Mouse (Mus musculus): ENCODE measurements around the gene Calm5. TPM values are rescaled to one million over a fixed set of nuclear protein-coding genes. Genes with fewer than 3 reads are reported as not detected.
"Not testable (repeated sequence)": the region's sequence is repeated elsewhere in the genome, so short reads cannot be mapped to it uniquely, and the experiment has no call there.

Gene Calm5
- polyA plus RNA-seq, 2 experiments, result 0.47 TPM; not detected in 1

DNA sequence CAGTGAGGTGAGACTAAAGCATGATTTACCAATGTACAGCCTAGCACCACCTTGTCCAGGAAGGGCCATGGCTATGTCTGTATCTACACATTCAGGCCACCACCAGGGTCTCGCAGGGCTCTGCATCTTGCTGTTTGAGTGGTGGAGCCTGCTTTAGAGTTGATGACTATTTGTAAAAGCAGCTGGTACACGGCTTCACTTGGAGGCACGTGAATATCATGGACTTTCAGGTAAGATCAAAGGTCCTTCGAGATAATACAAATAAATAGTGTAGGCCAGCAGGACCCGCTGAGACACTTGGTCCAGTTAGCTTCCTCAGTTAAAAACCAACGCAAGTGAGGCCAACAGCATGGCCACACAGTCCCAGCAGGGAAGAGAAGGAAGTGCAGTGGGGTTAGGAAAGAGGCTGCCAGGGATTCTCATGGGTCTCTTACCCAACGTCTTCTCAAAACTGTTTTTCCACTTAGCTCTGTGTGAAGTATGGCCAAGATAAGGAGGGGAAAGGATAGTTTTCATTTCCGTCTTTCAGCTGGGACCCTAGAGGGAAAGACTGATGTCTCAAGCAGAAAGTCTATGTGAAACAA, 41.5 kb downstream of the Calm5 start:
- Histone ChIP-seq H3K27ac (replicated peaks; ENCODE audit: low read depth, low read length) (no peak overlapping the region), H3K4me1 (ENCODE audit: control insufficient read depth, insufficient read depth, low read length) (peaks cover 5% of the 10 kb centered on the region; the same call in 1 of the 2 replicates), H3K4me3 (replicated peaks; ENCODE audit: low read length) (no peak overlapping the region), H3K9ac (ENCODE audit: low read depth, low read length, severe bottlenecking) (no peak overlapping the region), H3K4me2 (replicated peaks; ENCODE audit: low read depth, low read length, severe bottlenecking) (no peak overlapping the region), H3K9me3 (ENCODE audit: control insufficient read depth, low read length) (no peaks in the 10 kb centered on the region), H3K36me3 (ENCODE audit: control insufficient read depth, insufficient read depth, low read length) (peaks cover 2% of the 10 kb centered on the region; the same call in 1 of the 2 replicates), H3K27me3 (ENCODE audit: control insufficient read depth, insufficient read depth, low read length) (no peaks in the 10 kb centered on the region)
- no peak for ATAC-seq (ENCODE audit: low FRiP score, low read depth)
- no peak for DNase-seq (ENCODE audit: low spot score)
- TF ChIP-seq POLR2A (IDR thresholded peaks at IDR 0.05; ENCODE audit: borderline replicate concordance, extremely low read depth, insufficient read depth, insufficient read length), result no peak
- 82% methylated on average over 8 of the region's 8 CpGs for WGBS

DNA sequence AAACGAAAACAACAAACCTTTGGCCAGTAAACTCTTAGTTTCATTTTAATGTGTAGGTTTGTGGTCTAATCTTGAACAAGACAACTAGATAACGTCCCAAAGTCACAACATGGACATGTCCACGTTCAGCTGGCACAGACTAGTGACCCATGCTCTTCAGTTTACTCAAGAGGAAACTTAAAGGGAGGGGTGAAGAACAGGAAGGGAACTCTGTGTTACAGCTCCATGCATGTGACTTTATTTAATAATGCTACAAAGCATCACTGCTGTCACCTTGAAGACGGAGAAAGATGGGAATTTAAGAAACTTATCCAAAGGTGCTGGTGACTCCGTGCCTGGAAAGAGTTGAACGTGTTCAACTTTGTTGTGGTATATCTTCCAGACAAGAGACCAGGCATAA, 42.1 kb downstream of the Calm5 start:
- 92% methylated on average over 6 of the region's 6 CpGs for WGBS
- Histone ChIP-seq H3K4me2 (replicated peaks; ENCODE audit: low read depth, low read length, severe bottlenecking) (no peak overlapping the region), H3K27ac (replicated peaks; ENCODE audit: low read depth, low read length) (no peak overlapping the region), H3K9ac (ENCODE audit: low read depth, low read length, severe bottlenecking) (no peak overlapping the region), H3K27me3 (ENCODE audit: control insufficient read depth, insufficient read depth, low read length) (no peaks in the 10 kb centered on the region), H3K36me3 (ENCODE audit: control insufficient read depth, insufficient read depth, low read length) (peaks cover 2% of the 10 kb centered on the region; the same call in 1 of the 2 replicates), H3K4me3 (replicated peaks; ENCODE audit: low read length) (no peak overlapping the region), H3K4me1 (ENCODE audit: control insufficient read depth, insufficient read depth, low read length) (peaks cover 3% of the 10 kb centered on the region; the same call in 1 of the 2 replicates), H3K9me3 (ENCODE audit: control insufficient read depth, low read length) (no peaks in the 10 kb centered on the region)
- no peak for TF ChIP-seq POLR2A (IDR thresholded peaks at IDR 0.05; ENCODE audit: borderline replicate concordance, extremely low read depth, insufficient read depth, insufficient read length)
- DNase-seq (ENCODE audit: low spot score) (no peak), ATAC-seq (ENCODE audit: low FRiP score, low read depth) (no peak)

DNA sequence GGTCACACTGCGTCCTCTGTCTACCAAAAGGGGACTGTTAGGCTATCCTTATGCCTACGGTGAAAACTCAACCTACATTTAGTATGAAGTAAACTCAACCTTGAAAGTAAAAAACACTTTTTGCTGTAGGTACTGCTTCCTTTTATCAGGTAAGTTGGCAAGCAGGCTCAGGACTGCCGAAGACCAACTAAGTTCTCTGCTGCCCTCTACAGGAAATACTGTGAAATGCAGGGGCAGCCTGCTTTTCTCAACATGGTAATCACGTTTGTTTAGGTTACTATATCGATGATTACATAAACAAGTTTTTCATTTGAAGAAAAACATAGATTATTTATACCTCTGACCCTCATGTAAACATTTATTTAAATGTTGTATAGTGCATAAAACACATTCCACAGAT, 42.9 kb downstream of the Calm5 start:
- ATAC-seq (ENCODE audit: low FRiP score, low read depth), result no peak
- peaks cover 2% of the 10 kb centered on the region; the same call in 1 of the 2 replicates for H3K36me3 ChIP-seq (ENCODE audit: control insufficient read depth, insufficient read depth, low read length)

DNA sequence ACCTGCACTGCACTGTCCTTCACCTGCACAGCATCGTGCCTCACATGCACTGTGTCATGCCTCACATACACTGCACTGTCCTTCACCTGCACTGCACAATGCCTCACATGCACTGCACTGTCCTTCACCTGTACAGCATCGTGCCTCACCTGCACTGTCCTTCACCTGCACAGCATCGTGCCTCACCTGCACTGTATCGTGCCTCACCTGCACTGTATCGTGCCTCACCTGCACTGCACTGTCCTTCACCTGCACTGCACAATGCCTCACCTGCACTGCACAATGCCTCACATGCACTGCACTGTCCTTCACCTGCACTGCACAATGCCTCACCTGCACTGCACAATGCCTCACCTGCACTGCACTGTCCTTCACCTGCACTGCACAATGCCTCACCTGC, 44.2 kb downstream of the Calm5 start:
- not testable (repeated sequence) for DNase-seq (ENCODE audit: low spot score); H3K27me3 ChIP-seq (ENCODE audit: control insufficient read depth, insufficient read depth, low read length); H3K9ac ChIP-seq (ENCODE audit: low read depth, low read length, severe bottlenecking); H3K4me3 ChIP-seq (replicated peaks; ENCODE audit: low read length); ATAC-seq (ENCODE audit: low FRiP score, low read depth); H3K4me1 ChIP-seq (ENCODE audit: control insufficient read depth, insufficient read depth, low read length); H3K27ac ChIP-seq (replicated peaks; ENCODE audit: low read depth, low read length); H3K36me3 ChIP-seq (ENCODE audit: control insufficient read depth, insufficient read depth, low read length); H3K4me2 ChIP-seq (replicated peaks; ENCODE audit: low read depth, low read length, severe bottlenecking); H3K9me3 ChIP-seq (ENCODE audit: control insufficient read depth, low read length)
- WGBS, result 95% methylated on average over 5 of the region's 5 CpGs

More for the DNA sequence above, 42.9 kb downstream of the Calm5 start:
- Histone ChIP-seq H3K4me3 (replicated peaks; ENCODE audit: low read length) (no peak overlapping the region), H3K4me2 (replicated peaks; ENCODE audit: low read depth, low read length, severe bottlenecking) (no peak overlapping the region), H3K9me3 (ENCODE audit: control insufficient read depth, low read length) (no peaks in the 10 kb centered on the region), H3K9ac (ENCODE audit: low read depth, low read length, severe bottlenecking) (no peak overlapping the region), H3K4me1 (ENCODE audit: control insufficient read depth, insufficient read depth, low read length) (peaks cover 3% of the 10 kb centered on the region; the same call in 1 of the 2 replicates), H3K27ac (replicated peaks; ENCODE audit: low read depth, low read length) (no peak overlapping the region), H3K27me3 (ENCODE audit: control insufficient read depth, insufficient read depth, low read length) (no peaks in the 10 kb centered on the region)
- whole genome bisulfite sequencing, result 33% methylated on average over 5 of the region's 5 CpGs
- DNase-seq (ENCODE audit: low spot score), result peak; percentile 86
- TF ChIP-seq POLR2A (IDR thresholded peaks at IDR 0.05; ENCODE audit: borderline replicate concordance, extremely low read depth, insufficient read depth, insufficient read length), result no peak

DNA sequence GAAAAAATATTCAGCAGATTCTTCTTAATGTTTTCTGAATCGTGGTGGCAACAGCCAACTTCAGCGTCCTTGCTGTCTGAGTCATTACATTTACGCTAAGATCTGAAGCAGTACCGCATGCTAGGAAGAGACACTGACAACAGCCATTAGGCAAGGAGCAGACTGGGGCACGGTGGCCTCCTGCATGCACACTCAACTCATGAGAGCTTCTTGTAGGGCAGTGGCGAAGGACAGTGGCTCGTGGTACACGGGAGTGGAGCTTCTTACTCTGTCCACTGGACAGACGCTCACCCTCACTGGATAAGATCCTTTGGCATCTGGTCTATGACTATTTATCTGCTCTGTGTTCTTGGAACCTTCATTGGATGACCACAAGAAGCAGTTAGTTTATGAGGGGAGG, 45.3 kb downstream of the Calm5 start:
- Histone ChIP-seq H3K9me3 (ENCODE audit: control insufficient read depth, low read length) (no peaks in the 10 kb centered on the region), H3K27me3 (ENCODE audit: control insufficient read depth, insufficient read depth, low read length) (no peaks in the 10 kb centered on the region), H3K4me3 (replicated peaks; ENCODE audit: low read length) (no peak overlapping the region), H3K4me1 (ENCODE audit: control insufficient read depth, insufficient read depth, low read length) (peaks cover 2% of the 10 kb centered on the region; the same call in 1 of the 2 replicates), H3K27ac (replicated peaks; ENCODE audit: low read depth, low read length) (no peak overlapping the region), H3K4me2 (replicated peaks; ENCODE audit: low read depth, low read length, severe bottlenecking) (no peak overlapping the region), H3K36me3 (ENCODE audit: control insufficient read depth, insufficient read depth, low read length) (peaks cover 2% of the 10 kb centered on the region; the same call in 1 of the 2 replicates), H3K9ac (ENCODE audit: low read depth, low read length, severe bottlenecking) (no peak overlapping the region)
- 92% methylated on average over 9 of the region's 9 CpGs for WGBS
- DNase-seq (ENCODE audit: low spot score), result no peak
- TF ChIP-seq POLR2A (IDR thresholded peaks at IDR 0.05; ENCODE audit: borderline replicate concordance, extremely low read depth, insufficient read depth, insufficient read length), result no peak
- no peak for ATAC-seq (ENCODE audit: low FRiP score, low read depth)

Other genes starting within 250 kb of the Calm5 start
- gene Fam208b, start 243.1 kb upstream of the Calm5 start, polyA plus RNA-seq (2012; rRNA removed), result 24.6 and 29.9 TPM in 2 replicates
- 19.6 and 19.7 TPM in 2 replicates for gene Fam208b, start 243.1 kb upstream of the Calm5 start, polyA plus RNA-seq (2014; fragmentation: Nextera tagmentation; extraction: Ambion mirVana)
- gene Asb13, start 220.1 kb upstream of the Calm5 start, polyA plus RNA-seq (2012; rRNA removed), result 12.8 and 13.6 TPM in 2 replicates
- gene Asb13, start 220.1 kb upstream of the Calm5 start, polyA plus RNA-seq (2014; fragmentation: Nextera tagmentation; extraction: Ambion mirVana), result 6.8 and 8.4 TPM in 2 replicates
- gene Calml3, start 49.9 kb upstream of the Calm5 start, polyA plus RNA-seq (2012; rRNA removed), result 9.1 and 12.7 TPM in 2 replicates
- 5.4 and 7.4 TPM in 2 replicates for gene Calml3, start 49.9 kb upstream of the Calm5 start, polyA plus RNA-seq (2014; fragmentation: Nextera tagmentation; extraction: Ambion mirVana)
- 3.6 and 8.6 TPM in 2 replicates for gene Calm4, start 16.4 kb upstream of the Calm5 start, polyA plus RNA-seq (2012; rRNA removed)
- gene Calm4, start 16.4 kb upstream of the Calm5 start, polyA plus RNA-seq (2014; fragmentation: Nextera tagmentation; extraction: Ambion mirVana), result 21.5 and 51.5 TPM in 2 replicates
- 70.0 and 71.8 TPM in 2 replicates for gene Net1, start 64.0 kb downstream of the Calm5 start, polyA plus RNA-seq (2012; rRNA removed)
- 115 TPM in 2 replicates for gene Net1, start 64.0 kb downstream of the Calm5 start, polyA plus RNA-seq (2014; fragmentation: Nextera tagmentation; extraction: Ambion mirVana)
- gene Tubal3, start 64.1 kb downstream of the Calm5 start, polyA plus RNA-seq (2012; rRNA removed), result 0.03 TPM in 1 of 2 replicates, not detected in the other
- not detected in 2 replicates for gene Tubal3, start 64.1 kb downstream of the Calm5 start, polyA plus RNA-seq (2014; fragmentation: Nextera tagmentation; extraction: Ambion mirVana)
- gene Ucn3, start 91.2 kb downstream of the Calm5 start, polyA plus RNA-seq (2012; rRNA removed), result not detected in 2 replicates
- gene Ucn3, start 91.2 kb downstream of the Calm5 start, polyA plus RNA-seq (2014; fragmentation: Nextera tagmentation; extraction: Ambion mirVana), result 0.14 TPM in 1 of 2 replicates, not detected in the other
- 0.69 and 1.2 TPM in 2 replicates for gene Akr1c14, start 194.8 kb downstream of the Calm5 start, polyA plus RNA-seq (2012; rRNA removed)
- 1.2 and 1.3 TPM in 2 replicates for gene Akr1c14, start 194.8 kb downstream of the Calm5 start, polyA plus RNA-seq (2014; fragmentation: Nextera tagmentation; extraction: Ambion mirVana)